Mouse (Mus musculus): ENCODE results near the gene Gtpbp1. TPM values are rescaled to one million over a fixed set of nuclear protein-coding genes. Genes with fewer than 3 reads are reported as not detected.

Gtpbp1 gene
- polyA plus RNA-seq, 1 experiment from 2014 or later, result 43.1 TPM

DNA sequence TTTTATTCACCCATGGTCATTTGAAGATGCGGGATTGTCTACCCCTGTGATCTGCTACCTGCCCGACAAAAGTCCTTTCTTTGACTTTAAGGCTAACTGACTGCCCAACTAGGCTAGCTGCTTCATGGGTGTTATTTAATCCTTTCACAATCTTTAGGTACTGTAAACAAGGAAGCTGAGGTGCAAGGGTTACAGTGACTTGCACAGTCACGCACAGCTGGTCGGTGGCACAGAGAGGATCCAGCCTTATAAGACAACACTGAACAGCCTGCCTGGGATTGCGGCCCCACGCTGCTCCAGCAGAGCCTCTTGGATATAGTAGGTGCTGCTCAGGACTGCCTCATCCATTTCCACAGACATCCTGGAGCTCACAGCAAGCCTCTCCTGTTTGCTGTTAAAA lies 7.5 kb upstream of the Gtpbp1 start:
- no peaks in the 10 kb centered on the region for H3K27me3 ChIP-seq (ENCODE audit: control insufficient read depth, insufficient read depth, low read length)
- peaks cover 45% of the 10 kb centered on the region for H3K4me1 ChIP-seq (replicated peaks; ENCODE audit: control insufficient read depth, insufficient read depth, low read length)
- H3K9me3 ChIP-seq (ENCODE audit: control insufficient read depth, low read length), result no peaks in the 10 kb centered on the region
- DNase-seq (ENCODE audit: low spot score), result no peak
- WGBS, result 94% methylated on average over 6 of the region's 6 CpGs
- H3K4me3 ChIP-seq (replicated peaks; ENCODE audit: low read length), result no peak overlapping the region
- ATAC-seq (ENCODE audit: low FRiP score), result no peak
- no peak overlapping the region for H3K27ac ChIP-seq
- H3K9ac ChIP-seq, result no peak overlapping the region
- H3K4me2 ChIP-seq (replicated peaks), result 0 out of 2 replicates have a peak overlapping the region, but pooled peaks have one; percentile 94
- H3K36me3 ChIP-seq (replicated peaks; ENCODE audit: control insufficient read depth, insufficient read depth), result no peaks in the 10 kb centered on the region

- Histone ChIP-seq H3K9ac (peak overlapping the region; percentile 94; the same call in 1 of the 2 replicates), H3K36me3 (replicated peaks; ENCODE audit: control insufficient read depth, insufficient read depth) (no peaks in the 10 kb centered on the region), H3K4me3 (replicated peaks; ENCODE audit: low read length) (peak overlapping the region; percentile 91; the same call in 1 of the 2 replicates), H3K4me1 (replicated peaks; ENCODE audit: control insufficient read depth, insufficient read depth, low read length) (peaks cover 50% of the 10 kb centered on the region), H3K9me3 (ENCODE audit: control insufficient read depth, low read length) (no peaks in the 10 kb centered on the region), H3K4me2 (replicated peaks) (peak overlapping the region; percentile 94), H3K27me3 (ENCODE audit: control insufficient read depth, insufficient read depth, low read length) (no peaks in the 10 kb centered on the region), H3K27ac (no peak overlapping the region)
- no peak for DNase-seq (ENCODE audit: low spot score)
- ATAC-seq (ENCODE audit: low FRiP score), result no peak
- WGBS, result 79% methylated on average over 19 of the region's 19 CpGs
Observed at GRCm38 (mm10) chr15:79683707-79684465, 6.8 kb upstream of the Gtpbp1 start.

GRCm38 (mm10) chr15:79684616-79685015 lies 6.0 kb upstream of the Gtpbp1 start:
- peaks cover 50% of the 10 kb centered on the region for H3K4me1 ChIP-seq (replicated peaks; ENCODE audit: control insufficient read depth, insufficient read depth, low read length)
- 83% methylated on average over 6 of the region's 6 CpGs for WGBS
- no peak for ATAC-seq (ENCODE audit: low FRiP score)

DNA sequence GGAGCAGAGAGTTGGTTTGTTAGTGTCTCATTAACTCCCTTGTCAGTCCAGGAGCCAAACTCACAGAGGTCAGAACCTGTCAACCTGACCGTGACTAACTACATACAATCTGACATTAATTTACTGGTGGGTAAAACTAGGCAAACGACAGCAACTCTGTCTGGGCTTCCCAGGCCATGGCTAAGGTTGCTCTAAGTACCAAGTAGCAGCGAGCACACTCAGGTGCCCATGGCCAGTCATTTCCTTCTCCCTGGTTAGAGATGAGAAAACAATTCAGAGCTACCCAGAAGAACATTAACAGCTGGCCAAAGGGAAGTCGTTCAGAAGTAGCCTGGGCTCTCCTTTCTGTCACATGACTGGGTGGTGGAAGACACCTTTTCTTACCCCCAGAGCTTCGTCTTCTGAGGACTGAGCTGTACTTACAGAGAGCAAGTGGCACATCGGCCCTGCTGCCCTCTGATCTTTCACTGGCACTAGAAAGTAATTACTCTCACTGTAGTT lies 5.5 kb upstream of the Gtpbp1 start:
- peaks cover 50% of the 10 kb centered on the region for H3K4me1 ChIP-seq (replicated peaks; ENCODE audit: control insufficient read depth, insufficient read depth, low read length)
- DNase-seq (ENCODE audit: low spot score) (no peak), ATAC-seq (ENCODE audit: low FRiP score) (no peak)
- H3K27ac ChIP-seq, result no peak overlapping the region
- 52% methylated on average over 6 of the region's 6 CpGs for WGBS
- peak overlapping the region; percentile 94 for H3K9ac ChIP-seq
- H3K9me3 ChIP-seq (ENCODE audit: control insufficient read depth, low read length), result no peaks in the 10 kb centered on the region
- H3K4me3 ChIP-seq (replicated peaks; ENCODE audit: low read length), result peak overlapping the region; percentile 91
- H3K4me2 ChIP-seq (replicated peaks), result peak overlapping the region; percentile 94
- H3K27me3 ChIP-seq (ENCODE audit: control insufficient read depth, insufficient read depth, low read length), result no peaks in the 10 kb centered on the region
- no peaks in the 10 kb centered on the region for H3K36me3 ChIP-seq (replicated peaks; ENCODE audit: control insufficient read depth, insufficient read depth)

More at GRCm38 (mm10) chr15:79684616-79685015, 6.0 kb upstream of the Gtpbp1 start:
- Histone ChIP-seq H3K36me3 (replicated peaks; ENCODE audit: control insufficient read depth, insufficient read depth) (no peaks in the 10 kb centered on the region), H3K4me2 (replicated peaks) (peak overlapping the region; percentile 94), H3K4me3 (replicated peaks; ENCODE audit: low read length) (peak overlapping the region; percentile 91), H3K9ac (peak overlapping the region; percentile 94), H3K9me3 (ENCODE audit: control insufficient read depth, low read length) (no peaks in the 10 kb centered on the region), H3K27ac (no peak overlapping the region), H3K27me3 (ENCODE audit: control insufficient read depth, insufficient read depth, low read length) (no peaks in the 10 kb centered on the region)
- no peak for DNase-seq (ENCODE audit: low spot score)

GRCm38 (mm10) chr15:79686046-79686869 lies 4.4 kb upstream of the Gtpbp1 start:
- Histone ChIP-seq H3K4me2 (replicated peaks) (peak overlapping the region; percentile 94), H3K36me3 (replicated peaks; ENCODE audit: control insufficient read depth, insufficient read depth) (no peaks in the 10 kb centered on the region), H3K4me3 (replicated peaks; ENCODE audit: low read length) (peak overlapping the region; percentile 91), H3K4me1 (replicated peaks; ENCODE audit: control insufficient read depth, insufficient read depth, low read length) (peaks cover 50% of the 10 kb centered on the region), H3K27me3 (ENCODE audit: control insufficient read depth, insufficient read depth, low read length) (no peaks in the 10 kb centered on the region), H3K27ac (no peak overlapping the region), H3K9me3 (ENCODE audit: control insufficient read depth, low read length) (no peaks in the 10 kb centered on the region), H3K9ac (peak overlapping the region; percentile 94)
- no peak for DNase-seq (ENCODE audit: low spot score)
- ATAC-seq (ENCODE audit: low FRiP score), result no peak
- WGBS, result 17% methylated on average over 15 of the region's 15 CpGs

DNA sequence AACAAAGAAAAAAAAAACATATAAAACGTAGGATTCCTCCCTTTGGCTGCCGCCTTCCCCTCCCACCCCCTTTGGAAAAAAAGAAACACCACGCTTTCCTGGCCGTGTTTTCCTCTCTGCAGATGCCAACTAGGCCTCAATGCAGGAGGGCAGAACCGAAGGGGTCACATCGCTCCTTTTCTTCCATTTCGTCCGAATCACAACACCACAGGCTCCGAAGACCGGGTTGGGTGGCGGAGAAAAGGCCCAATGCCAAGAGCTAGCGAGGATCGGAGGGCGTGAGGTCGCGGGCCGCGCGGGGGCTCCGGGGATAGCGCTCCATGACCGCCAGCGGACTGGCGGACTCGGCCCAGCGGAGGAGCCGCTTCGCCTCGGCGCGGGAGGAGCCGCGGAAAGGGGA lies 3.5 kb upstream of the Gtpbp1 start:
- Histone ChIP-seq H3K27ac (peak overlapping the region; percentile 91), H3K4me2 (replicated peaks) (peak overlapping the region; percentile 94), H3K4me1 (replicated peaks; ENCODE audit: control insufficient read depth, insufficient read depth, low read length) (peaks cover 56% of the 10 kb centered on the region), H3K36me3 (replicated peaks; ENCODE audit: control insufficient read depth, insufficient read depth) (no peaks in the 10 kb centered on the region), H3K4me3 (replicated peaks; ENCODE audit: low read length) (peak overlapping the region; percentile 91), H3K9ac (peak overlapping the region; percentile 94), H3K27me3 (ENCODE audit: control insufficient read depth, insufficient read depth, low read length) (no peaks in the 10 kb centered on the region), H3K9me3 (ENCODE audit: control insufficient read depth, low read length) (no peaks in the 10 kb centered on the region)
- under 1% methylated on average over 32 of the region's 33 CpGs for WGBS
- ATAC-seq (ENCODE audit: low FRiP score) (no peak), DNase-seq (ENCODE audit: low spot score) (peak; percentile 39)

GRCm38 (mm10) chr15:79687646-79688267 lies 2.9 kb upstream of the Gtpbp1 start, which contains the start of gene Josd1:
TSS of gene Josd1 (minus strand) at chr15:79687919.
- Histone ChIP-seq H3K27me3 (ENCODE audit: control insufficient read depth, insufficient read depth, low read length) (no peaks in the 10 kb centered on the region), H3K4me2 (replicated peaks) (peak within 1 kb of the TSS; percentile 94), H3K27ac (peak within 1 kb of the TSS; percentile 91), H3K36me3 (replicated peaks; ENCODE audit: control insufficient read depth, insufficient read depth) (no peaks in the 10 kb centered on the region), H3K9ac (peak within 1 kb of the TSS; percentile 94), H3K4me3 (replicated peaks; ENCODE audit: low read length) (peak within 1 kb of the TSS; percentile 91), H3K4me1 (replicated peaks; ENCODE audit: control insufficient read depth, insufficient read depth, low read length) (peaks cover 56% of the 10 kb centered on the region), H3K9me3 (ENCODE audit: control insufficient read depth, low read length) (no peaks in the 10 kb centered on the region)
- under 1% methylated on average over 58 of the region's 72 CpGs for WGBS
- ATAC-seq (ENCODE audit: low FRiP score), result peak; percentile 62
- peak; percentile 94 for DNase-seq (ENCODE audit: low spot score)

GRCm38 (mm10) chr15:79688268-79688956 lies 2.2 kb upstream of the Gtpbp1 start:
- 7% methylated on average over 8 of the region's 8 CpGs for WGBS
- Histone ChIP-seq H3K4me3 (replicated peaks; ENCODE audit: low read length) (peak overlapping the region; percentile 91), H3K27ac (peak overlapping the region; percentile 91), H3K4me1 (replicated peaks; ENCODE audit: control insufficient read depth, insufficient read depth, low read length) (peaks cover 57% of the 10 kb centered on the region), H3K27me3 (ENCODE audit: control insufficient read depth, insufficient read depth, low read length) (no peaks in the 10 kb centered on the region), H3K4me2 (replicated peaks) (peak overlapping the region; percentile 94), H3K9me3 (ENCODE audit: control insufficient read depth, low read length) (no peaks in the 10 kb centered on the region), H3K9ac (peak overlapping the region; percentile 94), H3K36me3 (replicated peaks; ENCODE audit: control insufficient read depth, insufficient read depth) (no peaks in the 10 kb centered on the region)
- DNase-seq (ENCODE audit: low spot score) (no peak), ATAC-seq (ENCODE audit: low FRiP score) (no peak)
